Mouse (Mus musculus): Measurements from ENCODE around the gene Acvr1b. TPM values are rescaled to one million over a fixed set of nuclear protein-coding genes. Genes with fewer than 3 reads are reported as not detected.

Acvr1b gene
- total and polyA plus RNA-seq, 3 experiments = 2.7 to 4.8 (median 2.9) TPM

DNA sequence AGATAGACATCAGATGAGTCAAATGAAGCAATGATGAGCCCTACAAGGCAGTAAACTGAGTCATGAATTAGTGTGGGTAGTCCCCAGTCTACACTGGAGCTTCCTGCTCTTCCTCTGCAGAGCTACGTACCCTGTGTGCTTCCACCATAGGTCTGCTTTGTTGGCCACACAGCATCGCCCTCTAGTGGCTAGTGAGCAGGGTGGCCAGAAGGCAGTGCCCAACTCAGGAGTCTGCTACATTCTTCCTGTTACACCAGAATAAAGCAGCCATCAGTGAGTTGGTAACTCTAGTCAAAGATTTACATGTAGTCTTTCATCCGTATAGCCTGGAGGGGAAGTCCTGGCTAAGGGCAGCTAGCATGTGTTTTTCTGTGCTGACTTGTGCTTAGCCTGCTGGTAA, 24.4 kb downstream of the Acvr1b start:
- Histone ChIP-seq H3K36me3 (replicated peaks in 1 of 2; ENCODE audit: control insufficient read depth in 1 of 2, insufficient read depth in 1 of 2, low read length in 1 of 2) (peaks cover 40 to 58% of the 10 kb centered on the region in 2 experiments), H3K27ac (ENCODE audit: insufficient read depth, low read depth) (no peak overlapping the region), H3K4me2 (ENCODE audit: insufficient read depth, low read depth, poor library complexity, severe bottlenecking) (no peak overlapping the region), H3K9ac (ENCODE audit: insufficient read depth, low read depth) (no peak overlapping the region), H3K4me1 (ENCODE audit: control insufficient read depth in 1 of 2, insufficient read depth in 2 of 2) (peaks cover 15 to 30% of the 10 kb centered on the region in 2 experiments), H3K4me3 (replicated peaks in 1 of 3; ENCODE audit: low read depth in 2 of 3, low read length in 2 of 3, poor library complexity in 1 of 3) (no peak overlapping the region), H3K79me2 (replicated peaks; ENCODE audit: control insufficient read depth, extremely low read depth, insufficient read depth, poor library complexity, severe bottlenecking) (no peaks in the 10 kb centered on the region), H3K27me3 (replicated peaks) (no peaks in the 10 kb centered on the region), H3K9me3 (replicated peaks; ENCODE audit: low read length) (peaks cover 7% of the 10 kb centered on the region)
- peak; percentile 96 for DNase-seq (ENCODE audit: extremely low read depth)
- dilution Hi-C loops (cut with MboI; ENCODE audit: extremely low pct_ligation_motif_present, extremely low pct_unique_long_range_greater_than_20kb, low sequenced_read_pairs) = no loop called here
- in situ Hi-C loops (cut with MboI; ENCODE audit: low pct_ligation_motif_present, low pct_unique_long_range_greater_than_20kb, low sequenced_read_pairs) = no loop called here
- 0 out of 2 replicates have a peak, but pooled peaks have one; percentile 17 for TF ChIP-seq BHLHE40 (IDR thresholded peaks at IDR 0.05; ENCODE audit: low read depth, low read length)
- no peak for TF ChIP-seq USF2 (conservative IDR thresholded peaks at IDR 0.05; ENCODE audit: low read depth, low read length)
- no peak for TF ChIP-seq MAFK (IDR thresholded peaks at IDR 0.05; ENCODE audit: insufficient replicate concordance, low read length)
- TF ChIP-seq ZNF384 (IDR thresholded peaks at IDR 0.05; ENCODE audit: low read depth, low read length) = no peak
- no peak for TF ChIP-seq PAX5 (IDR thresholded peaks at IDR 0.05; ENCODE audit: low read length)
- peak; percentile 92 for TF ChIP-seq SMC3 (IDR thresholded peaks at IDR 0.05; ENCODE audit: low read depth, low read length)
- TF ChIP-seq RCOR1 (conservative IDR thresholded peaks at IDR 0.05; ENCODE audit: low read depth, low read length) = no peak
- no peak for TF ChIP-seq HCFC1 (IDR thresholded peaks at IDR 0.05; ENCODE audit: low read depth, low read length)
- peak; percentile 41; the same call in 1 of the 2 replicates for TF ChIP-seq IRF4 (IDR thresholded peaks at IDR 0.05; ENCODE audit: low read depth, low read length)
- no peak for TF ChIP-seq ZKSCAN1 (IDR thresholded peaks at IDR 0.05; ENCODE audit: borderline replicate concordance, low read depth, low read length)
- peak; percentile 93 to 98 for TF ChIP-seq CTCF (conservative IDR thresholded peaks at IDR 0.05 in 1 of 2, IDR thresholded peaks at IDR 0.05 in 1 of 2; ENCODE audit: low read depth in 2 of 2, low read length in 2 of 2)
- no peak for TF ChIP-seq CHD1 (IDR thresholded peaks at IDR 0.05; ENCODE audit: low read depth, low read length)
- TF ChIP-seq NELFE (IDR thresholded peaks at IDR 0.05; ENCODE audit: low read depth, low read length) = peak; percentile 31; the same call in 1 of the 2 replicates
- peak; percentile 52 for TF ChIP-seq ZC3H11A (IDR thresholded peaks at IDR 0.05; ENCODE audit: low read depth, low read length)
- TF ChIP-seq ZMIZ1 (IDR thresholded peaks at IDR 0.05; ENCODE audit: low read depth, low read length) = no peak
- TF ChIP-seq KAT2A (IDR thresholded peaks at IDR 0.05; ENCODE audit: insufficient replicate concordance, low read length) = no peak
- no peak for TF ChIP-seq POLR2AphosphoS2 (IDR thresholded peaks at IDR 0.05; ENCODE audit: low read depth, low read length)
- peak; percentile 70 for TF ChIP-seq ELF1 (IDR thresholded peaks at IDR 0.05; ENCODE audit: low read depth, low read length)
- no peak for TF ChIP-seq USF1 (IDR thresholded peaks at IDR 0.05; ENCODE audit: low read depth, low read length)
- no peak for TF ChIP-seq MYC (IDR thresholded peaks at IDR 0.05; ENCODE audit: low read depth, low read length)
- no peak; the same call in 1 of the 2 replicates for TF ChIP-seq ETS1 (conservative IDR thresholded peaks at IDR 0.05; ENCODE audit: low read depth, low read length)
- peak; percentile 89 for TF ChIP-seq RAD21 (IDR thresholded peaks at IDR 0.05; ENCODE audit: low read depth, low read length)
- no peak for TF ChIP-seq MXI1 (IDR thresholded peaks at IDR 0.05; ENCODE audit: low read depth, low read length)
